Mouse (Mus musculus): ENCODE data around the gene Gm9970.
"Not testable (repeated sequence)": the region's sequence is repeated elsewhere in the genome, so short reads cannot be mapped to it uniquely, and the experiment has no call there.

Gm9970 gene

DNA sequence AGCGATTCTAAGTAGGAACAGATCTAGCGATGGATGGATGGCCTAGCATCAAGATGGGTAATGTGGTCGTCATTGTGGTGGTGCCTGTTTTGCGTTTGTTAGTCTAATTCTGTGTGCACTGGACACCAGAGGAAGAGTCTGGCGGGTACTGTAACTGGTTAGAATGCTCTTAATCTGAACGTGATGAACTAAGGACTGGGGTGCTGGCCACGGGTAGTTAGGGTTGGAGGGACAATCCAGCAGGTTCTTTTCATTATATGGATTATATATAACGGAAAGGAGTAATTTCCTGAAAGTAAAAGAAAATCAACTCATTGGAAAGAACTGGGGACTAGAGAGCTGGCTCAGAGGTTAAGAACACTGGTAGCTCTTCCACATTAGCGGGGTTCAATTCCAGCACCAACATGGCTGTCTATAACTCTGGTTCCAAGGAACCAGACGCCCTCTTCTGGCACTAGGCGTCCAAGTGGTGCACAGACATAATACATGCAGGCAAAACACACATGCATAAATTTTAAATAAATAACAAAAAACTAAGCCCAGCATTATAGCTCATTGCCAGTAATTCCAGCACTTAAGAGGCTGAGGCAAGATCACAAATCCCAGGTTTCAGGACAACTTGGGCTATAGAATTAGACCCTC, 19.6 kb downstream of the Gm9970 start:
- peak; percentile 90 for DNase-seq (ENCODE audit: low read depth)

DNA sequence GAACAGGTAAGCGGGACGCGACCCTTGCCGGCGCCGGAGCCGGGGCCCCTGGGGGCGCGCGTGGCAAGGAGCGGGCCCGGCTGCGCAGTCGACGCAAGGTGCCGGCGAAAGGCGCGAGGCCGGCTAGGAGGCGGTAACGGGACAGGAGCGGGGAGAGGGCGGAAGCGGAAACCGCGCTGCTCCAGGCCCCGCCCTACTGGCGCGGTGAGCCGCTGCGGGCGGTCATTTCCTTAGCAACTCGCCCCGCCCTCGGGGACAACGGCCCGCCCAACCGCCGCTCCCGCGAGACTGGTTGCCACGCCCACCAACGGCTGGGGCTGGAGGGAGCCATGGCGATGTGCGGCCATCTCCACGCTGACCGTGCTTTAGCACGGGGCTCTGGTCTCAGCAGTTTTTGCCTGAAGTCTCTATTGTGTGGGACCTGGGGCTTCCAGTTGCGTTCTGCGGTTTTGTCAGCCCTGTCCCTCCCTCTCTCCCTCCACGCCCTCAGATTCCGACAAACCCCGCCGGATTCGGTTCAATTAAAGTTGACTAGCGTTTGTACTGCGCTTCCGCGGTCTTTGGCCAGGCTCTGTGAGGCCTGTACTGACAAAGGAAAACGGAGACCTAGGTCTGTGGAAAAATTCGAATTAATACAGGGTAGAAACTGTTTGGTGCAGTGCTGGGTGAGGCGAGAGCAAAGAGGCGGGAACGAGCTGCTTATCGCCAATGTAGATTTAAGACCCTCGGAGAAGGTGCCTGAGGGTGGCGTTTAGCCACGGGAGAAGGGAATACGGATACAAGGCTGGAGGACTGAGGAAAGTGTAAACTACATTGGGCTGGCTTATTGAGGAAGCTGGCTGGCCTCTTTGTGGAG, 20.4 kb downstream of the Gm9970 start, which contains the start of gene Ppm1g:
TSS of gene Ppm1g (minus strand) at position 240 of the 856 bp plus-strand sequence.
- peak; percentile 96 for DNase-seq (ENCODE audit: low read depth)

DNA sequence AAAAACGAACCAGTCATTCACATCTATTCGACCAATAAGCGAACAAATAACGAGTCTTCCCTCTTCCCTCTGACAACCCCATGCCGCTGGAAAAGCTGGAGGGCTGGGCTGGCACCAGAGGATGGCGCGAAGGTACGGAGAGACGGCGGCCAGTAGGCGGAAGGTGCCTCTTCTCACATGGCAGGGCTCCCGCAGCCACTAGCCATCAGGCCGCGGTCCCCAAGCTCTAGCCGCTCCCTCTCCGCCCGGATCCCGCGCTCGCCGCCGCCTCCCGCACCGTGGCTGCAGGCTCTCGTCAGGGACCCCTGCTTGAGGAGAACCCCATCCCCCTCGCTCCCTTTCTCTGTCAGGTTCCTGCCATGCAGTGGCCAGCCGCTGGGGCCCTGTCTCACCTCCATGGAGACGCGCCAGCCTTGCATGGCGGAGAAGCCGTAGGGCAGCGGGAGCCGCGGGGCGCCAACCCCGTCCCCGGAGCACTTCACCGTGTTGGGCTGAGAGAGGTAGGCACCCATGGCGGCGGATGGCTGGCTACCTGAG, 21.1 kb downstream of the Gm9970 start:
- peak; percentile 70 for DNase-seq (ENCODE audit: low read depth)

DNA sequence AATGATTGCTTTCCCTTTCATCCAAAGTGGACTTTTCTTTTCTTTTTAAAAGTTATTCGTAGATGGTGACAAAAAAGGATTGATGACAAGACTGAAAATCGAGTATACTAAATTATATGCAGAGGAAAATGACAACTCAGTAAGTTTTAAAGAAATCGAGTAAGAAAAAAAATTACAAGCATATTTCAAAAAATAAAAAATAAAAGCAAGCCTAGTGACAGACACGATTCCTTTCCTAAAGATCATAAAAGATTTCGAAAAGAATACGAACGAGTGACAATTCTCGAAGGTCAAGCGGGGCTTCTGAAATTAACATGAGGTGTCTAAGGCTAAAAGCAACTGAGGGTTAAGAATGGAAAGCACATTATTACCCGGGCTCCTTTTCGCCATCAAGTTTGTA, 21.6 kb downstream of the Gm9970 start:
- DNase-seq (ENCODE audit: low read depth), result no peak

DNA sequence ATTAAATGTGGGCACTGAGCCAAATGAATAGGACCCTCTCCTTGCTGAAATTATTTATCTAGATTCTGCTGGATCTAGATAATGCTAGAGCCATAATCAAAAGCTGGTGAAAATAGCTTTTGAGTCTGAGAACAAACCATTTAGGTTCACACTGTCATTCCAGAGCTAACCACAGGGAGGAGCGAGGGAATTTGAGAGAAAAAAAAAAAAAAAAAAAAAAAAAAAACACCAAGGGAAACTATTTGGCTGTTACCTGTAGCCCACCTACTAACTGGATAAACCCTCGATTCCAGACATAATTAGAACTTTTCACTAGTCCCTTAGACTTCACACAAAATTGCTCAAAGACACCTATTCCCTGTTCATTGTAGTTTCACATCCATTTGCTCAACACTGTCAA, 22.0 kb downstream of the Gm9970 start:
- peak; percentile 70 for DNase-seq (ENCODE audit: low read depth)

DNA sequence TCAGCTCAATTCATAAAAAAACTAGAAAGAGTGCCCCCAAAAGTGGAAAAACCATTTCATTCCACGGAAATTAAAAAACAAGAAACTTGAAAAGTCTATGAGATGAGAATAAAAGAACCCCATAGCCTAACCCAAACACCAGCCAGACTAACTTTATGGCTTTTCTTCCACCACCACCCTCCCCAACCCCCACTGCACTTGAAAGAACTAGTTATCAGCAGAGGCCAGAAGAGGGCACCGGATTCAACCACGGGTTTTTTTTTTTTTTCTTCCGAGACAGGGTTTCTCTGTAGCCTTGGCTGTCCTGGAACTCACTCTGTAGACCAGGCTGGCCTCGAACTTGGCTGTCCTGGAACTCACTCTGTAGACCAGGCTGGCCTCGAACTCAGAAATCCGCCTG, 22.7 kb downstream of the Gm9970 start:
- DNase-seq (ENCODE audit: low read depth), result peak; percentile 83

DNA sequence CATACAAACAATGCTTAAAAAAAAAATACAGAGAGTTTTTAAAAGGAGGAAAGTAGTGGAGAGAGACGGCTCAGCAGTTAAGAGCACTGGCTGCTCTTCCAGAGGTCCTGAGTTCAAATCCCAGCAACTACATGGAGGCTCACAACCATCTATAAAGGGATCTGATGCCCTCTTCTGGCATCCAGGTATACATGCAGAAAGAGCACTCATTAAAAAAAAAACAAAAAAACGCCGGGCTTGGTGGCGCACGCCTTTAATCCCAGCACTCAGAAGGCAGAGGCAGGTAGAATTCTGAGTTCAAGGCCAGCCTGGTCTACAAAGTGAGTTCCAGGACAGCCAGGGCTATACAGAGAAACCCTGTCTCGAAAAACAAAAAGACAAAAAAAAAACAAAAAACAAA, 24.5 kb downstream of the Gm9970 start:
- not testable (repeated sequence) for DNase-seq (ENCODE audit: low read depth)

DNA sequence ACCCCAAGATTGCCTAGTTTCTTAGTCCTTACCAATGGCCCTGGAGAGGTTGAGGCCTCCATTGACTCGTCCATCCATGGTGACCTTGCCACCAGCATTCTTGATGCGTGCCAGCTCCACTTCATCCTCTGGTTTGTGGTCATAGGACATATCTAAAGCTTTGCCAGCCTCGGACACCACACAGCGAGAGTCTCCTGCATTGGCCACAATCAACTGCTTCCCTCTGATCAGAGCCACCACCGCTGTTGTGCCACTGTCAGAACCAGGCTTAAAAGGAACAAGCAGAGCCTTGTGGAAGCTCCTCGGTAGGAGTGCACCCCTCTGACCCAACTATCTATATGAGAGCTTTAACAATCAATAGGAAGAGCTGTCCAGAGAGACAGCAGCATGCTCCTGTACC, 36.6 kb downstream of the Gm9970 start:
- DNase-seq (ENCODE audit: low read depth), result no peak

DNA sequence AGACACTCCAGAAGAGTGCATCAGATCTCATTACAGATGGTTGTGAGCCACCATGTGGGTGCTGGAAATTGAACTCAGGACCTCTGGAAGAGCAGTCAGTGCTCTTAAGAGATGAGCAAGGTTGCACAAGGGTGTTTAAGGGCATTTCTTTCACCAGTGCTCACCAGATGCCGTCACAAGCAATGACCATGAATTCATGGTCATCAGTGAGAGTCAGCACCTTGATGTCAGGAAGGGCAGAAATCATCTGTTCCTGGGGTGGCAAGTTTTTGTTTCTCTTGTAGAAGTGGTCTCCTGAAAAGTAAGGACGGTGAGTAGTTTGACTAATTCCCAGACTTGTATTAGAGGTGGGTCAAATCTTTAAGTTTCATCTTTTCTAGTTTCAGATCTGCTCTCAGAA, 37.2 kb downstream of the Gm9970 start:
- no peak for DNase-seq (ENCODE audit: low read depth)

DNA sequence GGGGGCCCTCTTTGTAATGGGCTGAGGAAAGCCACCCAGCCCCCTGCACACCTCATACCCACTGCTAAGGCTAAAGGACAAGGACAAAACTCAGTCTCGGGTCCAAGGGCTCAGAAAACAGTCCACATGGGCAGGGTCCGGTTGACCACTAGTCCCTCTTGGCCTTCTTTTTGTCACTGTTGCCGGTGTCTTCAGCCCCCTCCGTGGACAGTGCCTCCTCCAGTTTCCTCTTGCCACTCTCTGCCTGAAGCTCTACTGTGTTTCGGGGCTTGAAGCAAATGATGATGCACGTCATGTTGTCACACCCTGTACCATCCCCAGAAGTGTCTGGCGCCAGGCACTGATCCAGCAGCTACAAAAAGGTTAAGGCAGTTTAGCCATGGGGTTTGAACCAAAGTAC, 38.1 kb downstream of the Gm9970 start:
- DNase-seq (ENCODE audit: low read depth), result no peak

DNA sequence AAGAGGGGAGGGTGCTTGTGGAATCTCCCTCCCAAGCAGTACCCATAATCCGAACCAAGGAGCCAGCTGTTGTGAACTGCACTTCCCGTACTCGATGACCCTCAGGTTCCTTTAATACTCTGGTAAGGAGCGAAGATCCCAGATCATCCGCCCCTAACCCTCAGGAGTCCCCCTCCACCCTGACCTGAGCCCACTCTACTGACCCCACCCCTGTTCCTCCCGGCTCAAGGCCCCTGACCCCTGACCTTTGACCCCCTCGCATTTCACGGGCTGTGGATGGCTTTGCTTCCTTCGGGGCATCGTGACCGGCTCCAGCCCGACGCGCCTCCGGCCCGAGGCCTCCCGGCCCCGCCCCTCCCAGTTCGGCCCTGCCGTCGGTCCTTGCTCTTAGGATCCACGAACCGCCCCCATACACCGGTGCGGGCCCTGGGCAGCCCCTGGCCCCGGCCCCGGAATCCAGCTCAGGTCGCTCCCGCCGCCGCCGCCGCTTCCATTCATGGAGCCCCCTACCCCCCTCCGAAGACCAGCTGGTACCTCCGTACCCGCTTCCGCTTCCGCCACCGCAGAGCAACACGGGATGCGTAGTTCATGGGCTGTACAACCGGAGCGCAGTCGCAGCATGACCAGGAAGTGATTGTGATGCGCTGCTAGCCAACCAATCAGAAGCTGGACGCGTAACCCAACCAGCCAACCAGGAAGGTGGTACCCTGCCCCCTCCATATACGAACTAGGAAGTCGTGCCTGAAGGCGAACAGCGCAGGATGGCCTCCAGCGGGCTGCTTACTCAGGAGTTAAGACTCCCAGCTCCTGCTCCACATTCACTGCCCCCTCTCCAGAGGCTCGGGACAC, 39.1 kb downstream of the Gm9970 start, which contains the start of gene Zfp513:
TSS of gene Zfp513 (minus strand) at position 562 of the 849 bp plus-strand sequence.
- DNase-seq (ENCODE audit: low read depth), result peak; percentile 99

DNA sequence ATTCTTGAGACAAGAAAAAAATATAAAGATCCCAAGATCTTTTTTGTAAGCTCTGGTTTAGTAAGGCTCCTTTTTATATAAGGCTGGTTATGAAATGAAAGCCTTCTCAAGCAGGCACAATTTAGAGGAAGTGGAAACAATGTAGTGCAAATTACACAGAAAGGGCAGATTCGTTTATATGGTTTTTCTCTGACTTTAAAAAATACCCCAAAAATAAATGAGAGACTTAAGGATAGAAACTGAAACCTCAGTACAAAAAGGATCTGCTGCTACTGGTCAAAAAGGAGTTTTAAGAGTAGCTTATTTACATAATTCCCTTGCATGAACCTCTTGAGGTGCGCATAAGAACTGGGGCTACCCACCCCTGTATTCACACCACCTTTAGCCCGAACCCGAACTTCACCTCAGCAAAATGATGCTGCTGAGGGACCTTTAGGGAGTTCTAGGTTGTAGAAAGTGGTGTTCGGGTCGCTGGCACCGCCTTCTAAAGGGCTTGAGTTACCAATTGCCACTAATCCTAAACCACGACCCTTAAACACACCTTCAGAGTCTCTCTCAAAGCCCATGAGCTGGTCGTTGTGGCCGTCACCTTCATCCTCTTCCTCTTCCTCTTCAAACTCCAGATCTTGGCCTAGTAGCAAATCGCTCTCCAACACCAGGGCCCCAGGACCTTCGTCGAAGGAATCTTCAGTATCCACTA, 39.8 kb downstream of the Gm9970 start:
- no peak for DNase-seq (ENCODE audit: low read depth)

DNA sequence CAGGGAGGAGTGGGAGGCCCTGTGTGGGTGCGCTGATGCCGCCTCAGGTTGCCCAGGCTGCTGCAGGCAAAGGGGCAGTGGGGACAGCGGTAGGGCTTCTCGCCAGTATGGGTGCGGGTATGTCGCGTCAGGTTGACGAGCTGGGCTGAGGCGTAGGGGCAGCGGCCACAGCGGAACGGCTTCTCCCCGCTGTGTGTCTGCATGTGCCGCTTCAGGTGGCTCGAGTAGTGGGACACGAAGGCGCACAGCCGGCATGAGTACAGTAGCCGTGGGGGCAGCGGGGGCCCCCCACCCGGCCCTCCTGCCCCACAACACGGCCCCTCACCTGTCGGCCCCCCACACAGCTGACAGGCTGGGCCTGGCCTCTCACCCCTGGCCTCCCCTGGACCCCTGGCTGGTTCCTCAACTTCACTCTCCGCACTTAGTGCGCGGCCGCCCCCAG, 40.7 kb downstream of the Gm9970 start:
- no peak for DNase-seq (ENCODE audit: low read depth)

DNA sequence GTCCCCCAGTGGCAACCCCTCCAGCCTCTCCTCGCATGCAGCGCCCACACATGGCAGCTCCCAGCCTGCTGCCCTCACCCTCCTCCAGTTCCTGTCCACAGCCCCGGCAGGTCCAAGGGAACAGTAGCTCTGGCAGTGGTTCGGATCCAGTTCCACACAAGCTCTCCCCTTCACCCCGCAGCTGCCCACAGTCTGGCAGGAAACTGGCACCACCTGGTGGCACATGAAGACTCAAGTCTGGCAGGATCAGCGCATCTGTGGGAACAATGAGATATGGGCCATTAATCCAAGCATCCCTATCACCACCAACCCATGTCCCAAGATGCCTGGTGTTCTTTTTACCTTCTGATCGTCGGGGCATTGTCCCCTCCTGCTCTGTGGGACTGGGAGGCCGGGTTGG, 41.1 kb downstream of the Gm9970 start:
- DNase-seq (ENCODE audit: low read depth), result peak; percentile 40

DNA sequence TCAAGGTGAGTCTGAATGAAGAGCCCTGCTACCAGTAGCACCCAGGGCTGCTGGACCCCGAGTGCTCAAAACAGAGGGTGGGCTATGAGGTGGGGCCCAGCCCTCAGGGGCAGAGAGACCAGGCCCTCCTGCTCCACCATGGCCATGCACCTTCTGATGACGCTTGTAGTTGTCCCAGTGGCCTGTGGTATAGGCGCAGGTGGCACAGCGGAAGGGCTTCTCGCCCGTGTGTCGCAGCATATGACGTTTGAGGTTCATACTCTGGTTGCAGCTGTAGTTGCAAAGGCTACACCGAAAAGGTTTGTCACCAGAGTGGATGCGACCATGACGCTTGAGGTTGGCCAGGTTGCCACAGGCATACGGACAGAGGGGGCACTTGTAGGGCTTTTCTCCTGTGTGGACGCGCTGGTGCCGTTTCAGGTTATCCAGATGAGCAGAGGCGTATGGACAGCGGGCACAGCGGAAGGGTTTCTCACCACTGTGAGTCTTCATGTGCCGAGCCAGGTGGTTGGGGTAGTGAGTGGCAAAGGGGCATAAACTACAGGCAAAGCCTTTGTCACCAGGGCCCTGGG, 41.6 kb downstream of the Gm9970 start:
- DNase-seq (ENCODE audit: low read depth), result no peak

DNA sequence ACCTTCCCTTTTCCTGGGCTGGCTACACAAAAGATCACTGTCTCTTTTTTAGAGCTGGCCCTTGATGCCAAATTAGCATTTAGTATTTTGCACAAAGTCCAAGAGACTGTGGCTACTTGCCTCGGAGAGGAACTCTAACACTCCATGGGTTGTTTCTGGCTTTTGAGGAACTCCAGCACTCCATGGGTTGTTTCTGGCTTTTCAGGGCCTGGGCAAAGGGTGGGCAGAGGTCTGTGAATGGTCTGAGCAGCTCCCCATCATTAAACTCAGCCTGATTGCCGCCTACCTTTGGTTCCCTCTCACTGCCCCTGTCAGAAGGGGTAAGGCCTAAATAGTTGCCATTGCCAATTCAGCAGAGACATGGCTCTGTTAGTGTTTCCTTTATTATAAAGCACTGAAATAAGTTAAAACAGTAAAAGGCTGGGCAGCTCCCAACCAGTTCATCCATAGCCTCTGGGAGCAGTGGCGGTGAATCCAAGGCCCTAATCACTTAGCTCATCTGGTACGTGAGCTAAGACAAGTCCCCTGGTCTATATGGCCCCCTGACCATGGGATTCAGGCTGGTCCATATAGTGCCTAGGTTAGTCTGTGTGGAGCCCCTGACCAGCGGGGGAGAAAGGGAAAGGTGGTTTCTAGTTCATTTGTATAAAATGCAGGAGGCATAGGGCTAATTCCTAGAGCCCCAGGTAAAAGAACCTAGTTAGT, 42.3 kb downstream of the Gm9970 start:
- no peak for DNase-seq (ENCODE audit: low read depth)

DNA sequence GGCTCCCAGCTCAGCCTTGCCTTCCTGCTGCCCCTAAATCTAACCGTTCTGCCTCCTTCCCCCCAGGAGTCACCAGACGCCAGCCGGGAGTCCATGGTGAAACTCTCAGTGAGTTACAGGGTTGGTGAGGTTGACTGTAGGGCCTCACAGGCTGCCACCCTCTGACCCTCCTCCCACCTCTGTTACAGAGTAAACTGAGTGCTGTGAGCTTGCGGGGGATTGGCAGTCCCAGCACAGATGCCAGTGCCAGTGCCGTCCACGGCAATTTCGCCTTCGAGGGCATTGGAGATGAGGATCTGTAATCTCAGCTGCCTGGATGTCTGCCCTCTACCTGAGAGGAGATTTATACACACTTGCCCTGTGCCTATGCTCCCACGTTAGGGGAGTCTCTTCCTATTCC, 42.9 kb downstream of the Gm9970 start:
- no peak for DNase-seq (ENCODE audit: low read depth)

DNA sequence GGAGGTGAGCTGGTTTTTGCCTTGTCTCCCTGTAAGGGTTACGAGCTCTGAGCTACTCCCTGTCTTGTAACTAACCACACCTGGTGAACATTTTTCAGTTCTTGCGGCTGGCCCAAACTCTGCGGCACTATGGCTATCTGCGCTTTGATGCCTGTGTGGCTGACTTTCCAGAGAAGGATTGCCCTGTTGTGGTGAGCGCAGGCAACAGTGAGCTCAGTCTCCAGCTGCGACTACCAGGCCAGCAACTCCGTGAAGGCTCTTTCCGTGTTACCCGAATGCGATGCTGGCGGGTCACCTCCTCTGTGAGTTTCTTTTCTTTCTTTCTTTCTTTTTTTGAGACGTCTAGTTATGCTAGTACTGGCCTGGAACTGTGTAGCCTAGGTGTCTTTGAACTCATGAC, 44.0 kb downstream of the Gm9970 start:
- DNase-seq (ENCODE audit: low read depth), result no peak

DNA sequence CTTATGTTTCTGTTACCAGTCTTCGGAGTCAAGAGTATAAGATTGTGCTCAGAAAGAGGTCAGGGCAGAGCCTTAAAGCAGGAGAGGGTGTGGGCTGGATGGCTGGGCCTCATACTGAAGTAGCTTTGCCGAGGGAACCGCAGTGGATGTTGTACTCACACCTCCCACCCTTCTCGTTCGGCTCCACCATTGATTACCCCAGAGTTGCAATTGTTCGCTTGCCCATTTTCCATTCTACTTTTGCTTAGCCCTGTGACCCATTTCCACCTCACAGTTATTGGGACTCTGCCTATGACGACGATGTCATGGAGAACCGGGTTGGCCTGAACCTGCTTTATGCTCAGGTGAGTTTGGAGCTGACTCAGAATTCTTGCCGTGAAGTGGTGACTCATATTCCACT, 44.8 kb downstream of the Gm9970 start:
- no peak for DNase-seq (ENCODE audit: low read depth)

DNA sequence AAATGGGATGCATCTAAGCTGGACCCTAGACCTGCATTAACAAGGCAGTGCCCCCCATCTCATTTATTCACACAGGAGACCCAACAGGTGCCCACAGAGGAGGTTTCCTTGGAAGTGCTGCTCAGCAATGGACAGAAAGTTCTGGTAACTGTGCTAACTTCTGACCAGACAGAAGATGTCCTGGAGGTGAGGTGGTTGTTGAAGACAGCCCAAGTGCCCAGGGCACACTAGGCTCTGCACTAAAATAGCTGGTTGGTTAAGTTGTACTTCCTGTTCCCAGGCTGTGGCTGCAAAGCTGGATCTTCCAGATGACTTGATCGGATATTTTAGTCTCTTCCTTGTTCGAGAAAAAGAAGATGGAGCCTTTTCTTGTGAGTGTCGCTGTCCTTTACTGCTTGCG, 45.4 kb downstream of the Gm9970 start:
- DNase-seq (ENCODE audit: low read depth), result no peak

Data from 416B (cell line).